Mouse (Mus musculus): Measurements from ENCODE around the gene Eif4enif1. TPM values are rescaled to one million over a fixed set of nuclear protein-coding genes. Genes with fewer than 3 reads are reported as not detected.

Gene Eif4enif1
- polyA plus RNA-seq, 1 experiment from 2014 or later: 62.5 TPM

DNA sequence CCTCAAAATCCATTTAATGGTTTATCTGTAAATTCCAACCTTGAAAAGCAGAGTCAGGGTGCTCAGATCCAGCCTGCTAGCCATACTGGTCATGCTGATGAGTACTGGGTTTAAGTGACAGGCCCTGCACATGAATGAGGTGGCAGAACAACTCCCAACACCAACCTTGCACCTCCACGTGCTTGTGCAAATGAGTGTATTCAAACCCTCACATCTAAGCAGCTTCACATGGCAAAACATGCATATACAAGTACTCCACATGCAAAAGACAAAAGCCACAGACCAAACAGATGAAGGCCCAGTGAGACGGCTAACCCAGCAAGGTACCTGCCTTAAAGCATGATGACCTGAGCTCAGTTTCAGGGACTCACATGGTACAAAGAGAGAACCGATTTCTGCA lies 83.7 kb downstream of the Eif4enif1 start:
- no peak overlapping the region for H3K4me3 ChIP-seq
- no peaks in the 10 kb centered on the region for H3K27me3 ChIP-seq (replicated peaks)
- peaks cover 9% of the 10 kb centered on the region; the same call in 1 of the 2 replicates for H3K9me3 ChIP-seq
- H3K4me2 ChIP-seq (replicated peaks): no peak overlapping the region
- H3K36me3 ChIP-seq: no peaks in the 10 kb centered on the region
- peaks cover 11% of the 10 kb centered on the region for H3K4me1 ChIP-seq
- no peak for ATAC-seq (ENCODE audit: low FRiP score, low read depth)
- WGBS: 85% methylated on average over 3 of the region's 3 CpGs
- no peak overlapping the region for H3K9ac ChIP-seq
- H3K27ac ChIP-seq: no peak overlapping the region

DNA sequence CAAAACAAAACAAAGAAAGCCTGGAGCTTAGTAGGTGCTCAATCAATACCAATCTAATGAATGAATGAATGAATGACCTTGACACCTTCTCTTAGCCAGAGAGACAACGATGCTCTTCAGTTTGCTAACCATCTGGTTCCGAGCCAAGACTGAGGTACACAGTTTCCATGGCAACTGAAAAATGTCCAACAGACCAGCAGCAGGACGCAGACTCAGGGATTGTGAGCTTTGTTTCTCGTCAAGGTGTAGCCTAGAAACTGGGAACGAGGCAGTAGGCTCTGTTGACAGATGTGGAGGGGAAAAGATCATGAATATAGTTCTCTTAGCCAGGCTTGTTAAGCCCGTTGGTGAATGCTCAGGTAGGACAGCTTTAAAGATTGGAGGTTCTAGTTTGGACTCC lies 84.9 kb downstream of the Eif4enif1 start:
- no peaks in the 10 kb centered on the region for H3K27me3 ChIP-seq (replicated peaks)
- H3K4me1 ChIP-seq: peaks cover 11% of the 10 kb centered on the region
- H3K36me3 ChIP-seq: no peaks in the 10 kb centered on the region
- H3K27ac ChIP-seq: no peak overlapping the region
- no peaks in the 10 kb centered on the region for H3K9me3 ChIP-seq
- no peak overlapping the region for H3K4me3 ChIP-seq
- no peak for ATAC-seq (ENCODE audit: low FRiP score, low read depth)
- H3K4me2 ChIP-seq (replicated peaks): no peak overlapping the region
- WGBS: 48% methylated on average over 6 of the region's 6 CpGs
- H3K9ac ChIP-seq: no peak overlapping the region

DNA sequence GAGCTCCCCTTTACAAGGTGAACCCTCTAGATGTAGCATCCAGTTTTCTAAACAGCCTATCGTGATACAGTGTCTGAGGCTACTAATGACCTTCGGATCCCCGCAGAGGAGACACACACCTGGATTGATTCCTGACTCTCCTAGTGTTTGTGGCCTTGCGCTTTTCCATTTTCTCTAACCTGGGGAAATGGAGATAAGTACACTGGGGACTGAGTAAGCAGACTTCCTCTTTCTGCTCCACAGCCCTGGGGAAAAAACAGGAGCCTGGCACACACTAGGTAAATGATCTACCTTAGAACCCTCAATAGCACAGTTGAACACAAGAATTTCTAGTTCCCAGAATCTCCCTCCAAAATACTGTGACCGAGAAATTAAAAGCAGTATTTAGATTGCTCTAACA lies 85.7 kb downstream of the Eif4enif1 start:
- Histone ChIP-seq H3K4me1 (peaks cover 11% of the 10 kb centered on the region), H3K36me3 (no peaks in the 10 kb centered on the region), H3K9me3 (no peaks in the 10 kb centered on the region), H3K9ac (peak overlapping the region; percentile 94), H3K27me3 (replicated peaks) (no peaks in the 10 kb centered on the region), H3K4me2 (replicated peaks) (peak overlapping the region; percentile 93), H3K27ac (no peak overlapping the region), H3K4me3 (no peak overlapping the region)
- no peak for ATAC-seq (ENCODE audit: low FRiP score, low read depth)
- WGBS: 61% methylated on average over 5 of the region's 5 CpGs

DNA sequence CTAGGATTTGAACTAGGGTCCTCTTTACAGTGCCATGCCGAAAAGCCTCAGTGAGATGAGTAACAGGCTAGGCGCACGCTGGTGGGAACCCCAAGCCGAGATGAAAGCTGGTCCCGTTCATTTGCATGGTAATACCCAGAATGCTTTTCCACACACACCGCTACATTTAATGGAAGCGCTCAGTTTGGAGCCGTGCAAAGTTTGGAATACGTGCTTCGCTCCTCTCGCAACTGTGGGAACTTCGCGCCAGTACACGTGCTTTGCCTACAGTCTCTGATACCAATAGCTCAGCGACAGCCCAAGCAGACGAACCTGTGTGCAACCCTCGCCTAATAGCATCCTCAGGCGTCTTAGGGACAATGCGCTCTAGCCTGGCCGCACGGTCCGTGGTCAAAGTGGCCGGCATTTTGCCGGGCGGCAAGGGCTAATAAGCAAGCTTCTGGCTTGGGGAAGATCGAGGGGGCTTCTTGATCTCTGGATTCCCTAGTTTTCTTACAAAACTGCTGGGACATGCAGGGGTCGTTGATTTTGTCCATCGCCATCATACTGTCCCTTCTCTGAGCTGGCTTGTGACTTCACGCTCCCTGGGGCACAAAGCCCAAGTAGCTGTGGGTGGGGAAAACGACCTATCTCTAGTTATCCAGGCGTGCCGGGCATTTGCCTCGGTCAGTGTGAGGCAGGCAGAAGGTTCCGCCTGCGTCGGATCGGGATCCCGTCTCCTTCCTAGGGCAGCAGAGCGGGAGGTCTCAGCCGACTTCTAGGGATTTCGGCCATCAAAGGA lies 86.5 kb downstream of the Eif4enif1 start, which contains the start of gene Patz1:
TSS of gene Patz1 (plus strand) at position 354 of the 781 bp plus-strand sequence.
- peak within 1 kb of the TSS; percentile 94 for H3K9ac ChIP-seq
- peak within 1 kb of the TSS; percentile 88 for H3K4me3 ChIP-seq
- peaks cover 4% of the 10 kb centered on the region for H3K36me3 ChIP-seq
- WGBS: under 1% methylated on average over 41 of the region's 41 CpGs
- H3K9me3 ChIP-seq: no peaks in the 10 kb centered on the region
- H3K27me3 ChIP-seq (replicated peaks): no peaks in the 10 kb centered on the region
- peak within 1 kb of the TSS; percentile 93 for H3K4me2 ChIP-seq (replicated peaks)
- peak within 1 kb of the TSS; percentile 99 for H3K27ac ChIP-seq
- H3K4me1 ChIP-seq: peaks cover 19% of the 10 kb centered on the region
- ATAC-seq (ENCODE audit: low FRiP score, low read depth): peak; percentile 11; the same call in 1 of the 2 replicates

DNA sequence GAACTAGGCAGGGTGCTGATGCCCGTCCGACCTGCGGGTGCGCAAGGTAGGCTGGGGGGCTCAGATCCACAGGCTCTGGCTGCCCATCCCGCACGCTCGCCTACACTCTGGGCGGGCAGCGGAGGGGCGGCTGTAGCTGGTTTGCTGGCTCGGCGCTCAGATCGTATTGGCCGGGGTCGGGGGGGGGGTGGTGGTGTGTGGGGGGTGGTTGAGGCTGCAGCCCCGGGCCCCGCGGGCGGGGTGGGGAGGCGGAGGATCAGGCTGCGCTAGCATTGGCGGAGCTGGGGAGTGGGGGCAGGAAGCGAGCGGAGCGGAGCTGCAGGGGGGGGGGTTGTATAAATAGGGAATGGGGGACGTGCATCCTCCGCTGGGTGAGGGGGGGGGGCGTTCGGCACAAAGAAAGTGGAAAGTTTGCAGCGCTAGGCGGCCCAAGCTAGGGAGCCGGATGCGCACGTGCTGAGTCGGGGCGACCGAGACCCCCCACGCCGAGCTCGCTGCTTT lies 87.2 kb downstream of the Eif4enif1 start:
- WGBS: under 1% methylated on average over 28 of the region's 40 CpGs
- peaks cover 11% of the 10 kb centered on the region for H3K36me3 ChIP-seq
- peak overlapping the region; percentile 93 for H3K4me2 ChIP-seq (replicated peaks)
- ATAC-seq (ENCODE audit: low FRiP score, low read depth): peak; percentile 79
- H3K9me3 ChIP-seq: no peaks in the 10 kb centered on the region
- peaks cover 25% of the 10 kb centered on the region for H3K4me1 ChIP-seq
- H3K4me3 ChIP-seq: peak overlapping the region; percentile 88
- no peaks in the 10 kb centered on the region for H3K27me3 ChIP-seq (replicated peaks)
- peak overlapping the region; percentile 99 for H3K27ac ChIP-seq
- H3K9ac ChIP-seq: peak overlapping the region; percentile 94

DNA sequence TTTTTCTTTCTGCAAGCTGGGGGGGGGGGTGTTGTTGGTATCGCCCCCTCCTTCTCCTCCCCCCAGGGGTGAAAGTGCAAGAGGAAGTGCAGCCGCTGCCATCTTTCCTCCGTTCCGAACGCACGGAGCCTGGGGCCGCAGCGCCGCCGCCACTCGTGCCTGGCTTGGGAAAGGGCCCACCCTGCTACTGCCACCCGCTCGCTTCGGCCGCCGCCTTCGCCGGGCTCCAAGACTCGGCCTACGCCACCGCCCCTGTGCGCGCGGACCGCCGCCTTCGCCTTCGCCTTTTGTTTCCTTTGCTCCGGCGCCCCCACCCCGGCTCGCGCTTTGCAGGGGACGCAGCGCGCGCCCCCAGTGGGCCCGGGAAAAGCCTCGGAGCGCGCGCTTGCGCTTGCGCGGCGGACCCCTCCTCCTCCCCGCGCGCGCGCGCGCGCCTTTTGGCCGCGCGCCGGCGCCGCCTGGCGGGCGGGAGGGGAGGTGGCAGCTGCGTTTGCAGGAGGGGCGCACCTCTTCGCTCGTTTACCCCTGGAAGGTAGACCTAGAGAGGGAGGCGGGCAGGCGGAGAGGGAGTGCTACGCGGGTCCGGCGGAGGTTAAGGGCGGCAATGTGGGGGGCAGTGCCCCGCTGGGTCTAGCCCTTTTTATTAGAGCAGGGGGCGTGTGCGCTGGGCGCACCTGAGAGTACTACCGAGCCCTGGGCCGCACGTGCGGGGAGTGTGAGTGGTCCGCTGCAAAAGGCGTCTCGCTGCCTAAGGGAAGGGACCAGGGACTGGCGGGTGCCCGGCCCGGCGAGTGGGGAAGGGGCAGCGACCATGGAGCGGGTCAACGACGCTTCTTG lies 87.8 kb downstream of the Eif4enif1 start:
- H3K9ac ChIP-seq: peak overlapping the region; percentile 94
- no peaks in the 10 kb centered on the region for H3K9me3 ChIP-seq
- peak overlapping the region; percentile 93 for H3K4me2 ChIP-seq (replicated peaks)
- peak; percentile 52 for ATAC-seq (ENCODE audit: low FRiP score, low read depth)
- no peaks in the 10 kb centered on the region for H3K27me3 ChIP-seq (replicated peaks)
- H3K27ac ChIP-seq: peak overlapping the region; percentile 99
- H3K4me3 ChIP-seq: peak overlapping the region; percentile 88
- H3K4me1 ChIP-seq: peaks cover 32% of the 10 kb centered on the region
- under 1% methylated on average over 91 of the region's 92 CpGs for WGBS
- H3K36me3 ChIP-seq: peaks cover 18% of the 10 kb centered on the region

DNA sequence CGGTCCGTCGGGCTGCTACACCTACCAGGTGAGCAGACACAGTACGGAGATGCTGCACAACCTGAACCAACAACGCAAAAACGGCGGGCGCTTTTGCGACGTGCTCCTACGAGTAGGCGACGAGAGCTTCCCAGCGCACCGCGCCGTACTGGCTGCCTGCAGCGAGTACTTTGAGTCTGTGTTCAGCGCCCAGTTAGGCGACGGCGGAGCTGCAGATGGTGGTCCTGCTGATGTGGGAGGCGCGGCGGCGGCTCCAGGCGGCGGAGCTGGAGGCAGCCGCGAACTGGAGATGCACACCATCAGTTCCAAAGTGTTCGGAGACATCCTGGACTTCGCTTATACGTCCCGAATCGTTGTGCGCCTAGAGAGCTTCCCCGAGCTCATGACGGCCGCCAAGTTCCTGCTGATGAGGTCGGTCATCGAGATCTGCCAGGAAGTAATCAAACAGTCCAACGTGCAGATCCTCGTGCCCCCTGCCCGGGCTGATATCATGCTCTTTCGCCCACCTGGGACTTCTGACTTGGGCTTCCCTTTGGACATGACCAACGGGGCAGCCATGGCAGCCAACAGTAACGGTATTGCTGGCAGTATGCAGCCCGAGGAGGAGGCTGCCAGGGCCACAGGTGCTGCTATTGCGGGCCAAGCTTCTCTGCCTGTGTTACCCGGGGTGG lies 88.6 kb downstream of the Eif4enif1 start:
- ATAC-seq (ENCODE audit: low FRiP score, low read depth): 0 out of 2 replicates have a peak, but pooled peaks have one; percentile 0
- H3K9me3 ChIP-seq: no peaks in the 10 kb centered on the region
- no peaks in the 10 kb centered on the region for H3K27me3 ChIP-seq (replicated peaks)
- H3K9ac ChIP-seq: peak overlapping the region; percentile 94
- peaks cover 39% of the 10 kb centered on the region for H3K4me1 ChIP-seq
- WGBS: under 1% methylated on average over 50 of the region's 50 CpGs
- peak overlapping the region; percentile 99; the same call in 1 of the 2 replicates for H3K27ac ChIP-seq
- peak overlapping the region; percentile 93 for H3K4me2 ChIP-seq (replicated peaks)
- peaks cover 24% of the 10 kb centered on the region for H3K36me3 ChIP-seq
- peak overlapping the region; percentile 88 for H3K4me3 ChIP-seq

DNA sequence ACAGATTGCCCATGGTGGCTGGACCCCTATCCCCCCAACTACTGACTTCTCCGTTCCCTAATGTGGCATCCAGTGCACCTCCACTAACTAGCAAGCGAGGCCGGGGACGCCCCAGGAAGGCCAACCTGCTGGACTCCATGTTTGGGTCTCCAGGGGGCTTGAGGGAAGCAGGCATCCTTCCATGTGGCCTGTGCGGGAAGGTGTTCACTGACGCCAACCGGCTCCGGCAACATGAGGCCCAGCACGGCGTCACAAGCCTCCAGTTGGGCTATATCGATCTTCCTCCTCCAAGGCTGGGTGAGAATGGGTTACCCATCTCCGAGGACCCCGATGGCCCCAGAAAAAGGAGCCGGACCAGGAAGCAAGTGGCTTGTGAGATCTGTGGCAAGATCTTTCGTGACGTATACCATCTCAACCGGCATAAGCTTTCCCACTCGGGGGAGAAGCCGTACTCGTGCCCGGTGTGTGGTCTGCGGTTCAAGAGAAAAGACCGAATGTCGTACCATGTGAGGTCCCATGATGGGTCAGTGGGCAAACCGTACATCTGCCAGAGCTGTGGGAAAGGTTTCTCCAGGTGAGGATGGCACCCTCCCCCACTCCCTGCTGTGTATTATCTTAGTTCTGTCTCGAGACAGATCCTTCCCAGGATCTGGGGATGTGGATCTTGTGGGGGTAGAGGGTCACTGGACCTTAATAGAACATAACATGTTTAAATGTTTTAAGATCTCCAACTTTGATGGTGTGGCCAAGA lies 89.3 kb downstream of the Eif4enif1 start:
- Histone ChIP-seq H3K4me2 (replicated peaks) (peak overlapping the region; percentile 93), H3K9ac (peak overlapping the region; percentile 94), H3K27ac (peak overlapping the region; percentile 99), H3K4me1 (peaks cover 45% of the 10 kb centered on the region), H3K36me3 (peaks cover 32% of the 10 kb centered on the region), H3K27me3 (replicated peaks) (no peaks in the 10 kb centered on the region), H3K4me3 (peak overlapping the region; percentile 88), H3K9me3 (no peaks in the 10 kb centered on the region)
- under 1% methylated on average over 26 of the region's 26 CpGs for WGBS
- no peak for ATAC-seq (ENCODE audit: low FRiP score, low read depth)

DNA sequence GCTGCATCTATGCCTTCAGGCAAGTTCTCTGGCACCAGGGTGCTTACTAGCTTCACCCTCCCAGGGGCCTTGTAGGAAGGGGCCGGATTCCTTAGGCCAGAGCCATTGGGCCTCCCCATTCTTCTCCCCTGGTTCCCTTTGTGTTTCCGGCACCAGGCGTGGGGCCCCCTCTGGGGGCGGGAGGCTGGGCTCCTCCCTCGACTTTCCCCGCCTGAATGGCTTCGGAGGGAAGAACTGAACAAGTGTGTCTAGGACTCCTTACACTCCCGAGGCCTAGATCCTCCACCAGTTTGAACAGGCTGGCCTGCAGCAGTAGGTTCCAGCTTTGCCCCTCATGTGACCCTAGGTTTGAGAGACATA lies 89.8 kb downstream of the Eif4enif1 start:
- Histone ChIP-seq H3K4me2 (replicated peaks) (peak overlapping the region; percentile 93), H3K27ac (peak overlapping the region; percentile 99), H3K4me1 (peaks cover 48% of the 10 kb centered on the region), H3K36me3 (peaks cover 37% of the 10 kb centered on the region), H3K4me3 (peak overlapping the region; percentile 88), H3K27me3 (replicated peaks) (no peaks in the 10 kb centered on the region), H3K9ac (peak overlapping the region; percentile 94), H3K9me3 (no peaks in the 10 kb centered on the region)
- peak; percentile 11 for ATAC-seq (ENCODE audit: low FRiP score, low read depth)
- 0% methylated on average over 8 of the region's 8 CpGs for WGBS

DNA sequence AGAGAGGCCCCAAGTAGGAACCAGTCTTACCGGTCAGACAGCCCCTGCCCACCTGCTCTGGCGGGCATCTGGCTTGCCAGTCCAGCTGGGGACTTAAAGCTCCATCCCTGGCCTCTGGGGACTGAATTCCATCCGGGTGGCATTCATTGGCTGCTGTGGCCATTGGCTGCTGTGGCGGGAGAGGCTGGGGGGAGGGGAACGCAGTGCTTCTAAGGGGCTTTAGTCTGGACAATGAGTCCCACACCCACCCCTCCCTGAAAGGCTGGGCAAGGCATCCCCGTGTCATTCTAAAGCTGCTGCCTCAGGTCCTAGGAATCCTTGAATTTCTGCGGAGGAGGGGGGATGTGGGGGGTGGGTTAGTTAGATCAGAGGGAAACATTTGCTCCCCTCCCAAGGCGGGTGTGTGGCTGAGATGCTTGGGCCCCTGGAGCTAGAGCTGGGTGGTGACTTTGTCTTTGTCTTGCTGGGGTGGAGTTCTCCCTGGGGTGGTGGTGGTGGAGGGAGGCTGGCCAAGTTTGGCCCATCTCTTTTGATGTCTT lies 90.6 kb downstream of the Eif4enif1 start:
- peak; percentile 39 for ATAC-seq (ENCODE audit: low FRiP score, low read depth)
- peak overlapping the region; percentile 88 for H3K4me3 ChIP-seq
- H3K27ac ChIP-seq: peak overlapping the region; percentile 99; the same call in 1 of the 2 replicates
- peaks cover 44% of the 10 kb centered on the region for H3K36me3 ChIP-seq
- 1% methylated on average over 8 of the region's 8 CpGs for WGBS
- peak overlapping the region; percentile 93 for H3K4me2 ChIP-seq (replicated peaks)
- H3K9ac ChIP-seq: peak overlapping the region; percentile 94
- H3K27me3 ChIP-seq (replicated peaks): no peaks in the 10 kb centered on the region
- H3K4me1 ChIP-seq: peaks cover 45% of the 10 kb centered on the region
- no peaks in the 10 kb centered on the region for H3K9me3 ChIP-seq

DNA sequence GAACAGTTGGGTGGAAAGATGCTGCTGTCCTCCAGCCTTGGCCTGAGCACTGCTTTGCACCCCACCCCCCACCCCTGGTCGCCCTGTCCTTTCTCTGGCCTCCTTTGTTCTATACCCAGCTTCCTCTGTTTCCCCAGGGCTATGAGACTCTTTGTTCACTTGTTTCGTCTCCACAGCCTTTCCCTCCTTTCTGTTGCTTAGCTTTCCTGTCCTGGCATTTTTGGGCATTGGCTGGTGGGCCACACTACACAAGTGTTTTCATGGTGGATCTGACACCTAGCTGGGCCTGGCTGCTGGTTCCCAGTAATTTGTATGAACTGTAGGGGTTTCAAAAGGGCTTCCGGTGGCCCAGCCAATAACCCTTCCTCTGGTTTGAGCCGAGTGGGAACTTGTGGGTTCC lies 91.2 kb downstream of the Eif4enif1 start:
- peak overlapping the region; percentile 93 for H3K4me2 ChIP-seq (replicated peaks)
- peak overlapping the region; percentile 94 for H3K9ac ChIP-seq
- no peaks in the 10 kb centered on the region for H3K27me3 ChIP-seq (replicated peaks)
- peaks cover 50% of the 10 kb centered on the region for H3K36me3 ChIP-seq
- WGBS: 19% methylated on average over 4 of the region's 4 CpGs
- ATAC-seq (ENCODE audit: low FRiP score, low read depth): no peak
- H3K4me1 ChIP-seq: peaks cover 40% of the 10 kb centered on the region
- no peaks in the 10 kb centered on the region for H3K9me3 ChIP-seq
- H3K4me3 ChIP-seq: peak overlapping the region; percentile 88
- H3K27ac ChIP-seq: peak overlapping the region; percentile 99; the same call in 1 of the 2 replicates

Measured in neural tube, embryonic 12.5 days (tissue).